In genomic region chr1:165751142-165751541, GRCm38 (mm10) we compare ENCODE assay signal across 17 mouse cellular contexts. TPM values are rescaled to one million over a fixed set of nuclear protein-coding genes. Genes with fewer than 3 reads are reported as not detected.
"Had no signal": no experiment of that assay in that cellular context is flagged by ENCODE, and none has a peak within 500 bp of the region (broad histone marks: within the 10 kb centered on the region; RNA-seq: fewer than 3 reads in every experiment).

No protein-coding gene starts in this region.

- H3K36me3 ChIP-seq: lung, embryonic 15.5 days; midbrain, embryonic 13.5 days; midbrain, embryonic 15.5 days; neural tube, embryonic 12.5 days; stomach, embryonic 15.5 days had no signal

- DNase-seq: liver, postnatal 0 days; lung, adult 2 months; lung, postnatal 14 days; right cerebral cortex, postnatal 14 days; thymus, adult 2 months; thymus, postnatal 25 days; thymus, postnatal 4 days had no signal

- H3K4me1 ChIP-seq: midbrain, embryonic 13.5 days; midbrain, embryonic 15.5 days; neural tube, embryonic 12.5 days; stomach, embryonic 15.5 days had no signal

- H3K9ac ChIP-seq: liver, postnatal 0 days; lung, embryonic 15.5 days; midbrain, embryonic 13.5 days; midbrain, embryonic 15.5 days; neural tube, embryonic 12.5 days; stomach, embryonic 15.5 days had no signal

- ATAC-seq: liver, postnatal 0 days; midbrain, embryonic 13.5 days; midbrain, embryonic 15.5 days had no signal

- H3K4me3 ChIP-seq: lung, embryonic 15.5 days; megakaryocyte, embryonic 14.5 days; midbrain, embryonic 13.5 days; midbrain, embryonic 15.5 days; neural tube, embryonic 12.5 days; stomach, embryonic 15.5 days had no signal

- H3K9me3 ChIP-seq: lung, embryonic 15.5 days; midbrain, embryonic 13.5 days; midbrain, embryonic 15.5 days; neural tube, embryonic 12.5 days; stomach, embryonic 15.5 days had no signal

- H3K4me2 ChIP-seq: lung, embryonic 15.5 days; midbrain, embryonic 11.5 days; midbrain, embryonic 13.5 days; midbrain, embryonic 15.5 days; neural tube, embryonic 12.5 days; stomach, embryonic 15.5 days had no signal

- H3K27ac ChIP-seq: lung, embryonic 15.5 days; macrophage; midbrain, embryonic 13.5 days; midbrain, embryonic 15.5 days; neural tube, embryonic 12.5 days; stomach, embryonic 15.5 days; stomach, postnatal 0 days had no signal

- H3K27me3 ChIP-seq: lung, embryonic 15.5 days; midbrain, embryonic 13.5 days; midbrain, embryonic 15.5 days; neural tube, embryonic 12.5 days; stomach, embryonic 15.5 days had no signal

RNA-seq across cellular contexts. Expression of gene Cd247, which starts 37.3 kb away (rescaled TPM):
- total RNA-seq: midbrain, postnatal 0 days had no signal
